ENCODE assay signal across 28 mouse cellular contexts in the genomic region with DNA sequence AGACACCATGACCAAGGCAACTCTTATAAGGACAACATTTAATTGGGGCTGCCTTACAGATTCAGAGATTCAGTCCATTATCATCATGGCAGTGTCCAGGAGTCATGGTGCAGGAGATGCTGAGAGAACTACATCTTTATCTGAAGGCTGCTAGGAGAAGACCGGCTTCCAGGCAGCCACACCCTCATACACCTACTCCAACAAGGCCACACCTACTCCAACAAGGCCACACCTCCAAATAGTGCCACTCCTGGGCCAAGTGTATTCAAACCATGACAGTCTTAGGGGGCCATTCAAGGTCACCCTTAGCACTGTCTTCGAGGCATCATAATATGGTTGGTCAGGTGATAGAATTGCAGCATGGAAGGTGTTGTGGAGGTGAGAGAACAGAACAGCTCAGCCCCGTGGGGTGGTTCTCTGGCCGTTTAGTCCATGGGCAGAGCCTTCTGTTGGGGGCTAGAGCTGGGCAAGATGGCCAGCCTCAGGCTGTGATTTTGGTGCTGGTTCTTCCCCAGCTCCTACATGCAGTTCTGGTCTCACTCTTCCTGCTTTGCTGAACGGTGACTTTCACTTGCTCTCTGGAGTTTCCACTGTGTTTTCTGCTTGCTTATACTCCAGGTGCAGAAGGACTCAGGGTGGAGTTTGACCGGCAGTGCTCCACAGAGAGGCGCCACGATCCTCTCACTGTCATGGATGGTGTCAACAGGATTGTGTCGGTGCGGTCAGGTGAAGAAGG. TPM values are rescaled to one million over a fixed set of nuclear protein-coding genes. Genes with fewer than 3 reads are reported as not detected.
DNase-seq lines count a peak whose midpoint lies in the region; ATAC-seq and TF ChIP-seq lines count a peak whose summit lies in the region.
"Had no signal": no experiment of that assay in that cellular context is flagged by ENCODE, and none has a peak within 500 bp of the region (broad histone marks: within the 10 kb centered on the region; RNA-seq: fewer than 3 reads in every experiment).

No protein-coding gene starts in this region.

- no peak for TF ChIP-seq POLR2A in heart, adult 2 months (IDR thresholded peaks at IDR 0.05; ENCODE audit: insufficient read depth, low read depth, low read length)

- no peak for TF ChIP-seq CTCF in heart, adult 2 months (IDR thresholded peaks at IDR 0.05)
- no peak for TF ChIP-seq CTCF in liver, postnatal 0 days (IDR thresholded peaks at IDR 0.05; ENCODE audit: low read depth)
- TF ChIP-seq CTCF in stomach, postnatal 0 days (IDR thresholded peaks at IDR 0.05; ENCODE audit: low read depth) = no peak

- no peak overlapping the region for H3K9ac ChIP-seq in heart, adult 2 months (ENCODE audit: low read depth, low read length)
- no peak overlapping the region for H3K9ac ChIP-seq in liver, embryonic 13.5 days
- no peak overlapping the region for H3K9ac ChIP-seq in liver, postnatal 0 days (replicated peaks)
- H3K9ac ChIP-seq in stomach, embryonic 15.5 days = no peak overlapping the region
- no peak overlapping the region for H3K9ac ChIP-seq in stomach, postnatal 0 days (ENCODE audit: low read length)
- H3K9ac ChIP-seq in liver, embryonic 16.5 days (ENCODE audit: low read depth, low read length) = no peak overlapping the region
- H3K9ac ChIP-seq: forebrain, embryonic 15.5 days; hindbrain, embryonic 12.5 days; hindbrain, embryonic 15.5 days had no signal

- peak; percentile 67 for ATAC-seq in liver, embryonic 13.5 days (ENCODE audit: low read depth)
- ATAC-seq in liver, postnatal 0 days = no peak
- 0 out of 2 replicates have a peak, but pooled peaks have one; percentile 10 for ATAC-seq in stomach, embryonic 15.5 days (ENCODE audit: insufficient read depth, low FRiP score, low read depth)
- ATAC-seq in stomach, postnatal 0 days (ENCODE audit: low FRiP score, low TSS enrichment) = no peak
- peak; percentile 16; the same call in 1 of the 2 replicates for ATAC-seq in liver, embryonic 16.5 days (ENCODE audit: low read depth)
- ATAC-seq: forebrain, embryonic 15.5 days had no signal

- H3K4me1 ChIP-seq in heart, adult 2 months (ENCODE audit: control insufficient read depth, insufficient read depth, low read length) = no peaks in the 10 kb centered on the region
- H3K4me1 ChIP-seq in liver, embryonic 13.5 days (replicated peaks) = no peaks in the 10 kb centered on the region; the same call in 1 of the 2 replicates
- no peaks in the 10 kb centered on the region for H3K4me1 ChIP-seq in liver, postnatal 0 days (ENCODE audit: insufficient read depth)
- H3K4me1 ChIP-seq in stomach, embryonic 15.5 days = no peaks in the 10 kb centered on the region
- H3K4me1 ChIP-seq in stomach, postnatal 0 days (replicated peaks; ENCODE audit: control insufficient read depth, insufficient read depth) = no peaks in the 10 kb centered on the region
- no peaks in the 10 kb centered on the region for H3K4me1 ChIP-seq in liver, embryonic 16.5 days (ENCODE audit: control insufficient read depth, low read depth, low read length)
- H3K4me1 ChIP-seq: forebrain, embryonic 15.5 days; hindbrain, embryonic 12.5 days; hindbrain, embryonic 15.5 days had no signal

- TF ChIP-seq EP300 in heart, adult 2 months (IDR thresholded peaks at IDR 0.05; ENCODE audit: insufficient read depth, low read depth, low read length) = no peak
- TF ChIP-seq EP300 in liver, postnatal 0 days (IDR thresholded peaks at IDR 0.05; ENCODE audit: low read depth) = no peak
- TF ChIP-seq EP300 in stomach, postnatal 0 days (optimal IDR thresholded peaks at IDR 0.05) = no peak

- H3K36me3 ChIP-seq in heart, adult 2 months (ENCODE audit: control insufficient read depth, insufficient read depth, low read length) = peaks cover 2% of the 10 kb centered on the region; the same call in 1 of the 2 replicates
- peaks cover 89% of the 10 kb centered on the region for H3K36me3 ChIP-seq in liver, embryonic 13.5 days
- peaks cover 78% of the 10 kb centered on the region for H3K36me3 ChIP-seq in liver, postnatal 0 days (replicated peaks; ENCODE audit: insufficient read depth, low read length)
- H3K36me3 ChIP-seq in stomach, embryonic 15.5 days = peaks cover 28% of the 10 kb centered on the region
- H3K36me3 ChIP-seq in stomach, postnatal 0 days (ENCODE audit: control insufficient read depth, insufficient read depth, low read length) = peaks cover 26% of the 10 kb centered on the region; the same call in 1 of the 2 replicates
- peaks cover 52% of the 10 kb centered on the region for H3K36me3 ChIP-seq in liver, embryonic 16.5 days (ENCODE audit: control insufficient read depth, insufficient read depth)

- peak; percentile 56 for DNase-seq in heart, adult 11 months
- DNase-seq in heart, adult 2 months = no peak
- DNase-seq in liver, embryonic 13.5 days = no peak
- no peak for DNase-seq in liver, postnatal 0 days
- no peak for DNase-seq in stomach, postnatal 0 days (ENCODE audit: low spot score)
- DNase-seq in cerebellum, adult 11 months = no peak
- DNase-seq: adrenal gland, adult 8-10 months; adrenal gland, postnatal 25 days; B cell, adult 2 months; cerebellum, adult 11-12 months; cerebellum, adult 8-10 months; cerebellum, postnatal 14 days; gastrocnemius, postnatal 25 days had no signal

- no peaks in the 10 kb centered on the region for H3K9me3 ChIP-seq in liver, embryonic 13.5 days (replicated peaks)
- no peaks in the 10 kb centered on the region for H3K9me3 ChIP-seq in liver, postnatal 0 days (ENCODE audit: low read length)
- H3K9me3 ChIP-seq in stomach, embryonic 15.5 days = no peaks in the 10 kb centered on the region
- no peaks in the 10 kb centered on the region for H3K9me3 ChIP-seq in stomach, postnatal 0 days (ENCODE audit: control insufficient read depth, low read length)
- H3K9me3 ChIP-seq in liver, embryonic 16.5 days (replicated peaks; ENCODE audit: control insufficient read depth, low read length) = no peaks in the 10 kb centered on the region
- H3K9me3 ChIP-seq: forebrain, embryonic 10.5 days; forebrain, embryonic 15.5 days; hindbrain, embryonic 12.5 days; hindbrain, embryonic 15.5 days had no signal

- intact Hi-C loops in heart, adult 2 months (cut with DNase I) = loop anchor here (10.0 kb wide), 1 partner anchor 267 kb away; no protein-coding TSS in a partner anchor

- no peaks in the 10 kb centered on the region for H3K79me2 ChIP-seq in heart, adult 2 months (replicated peaks; ENCODE audit: control insufficient read depth, insufficient read depth, low read length)

- 91% methylated on average over 10 of the region's 10 CpGs for WGBS in heart, adult 2 months
- WGBS in liver, embryonic 13.5 days (ENCODE audit: insufficient replicate concordance) = 82% methylated on average over 10 of the region's 10 CpGs
- WGBS in liver, postnatal 0 days (ENCODE audit: insufficient replicate concordance) = 89% methylated on average over 10 of the region's 10 CpGs
- WGBS in stomach, embryonic 15.5 days = 90% methylated on average over 10 of the region's 10 CpGs
- WGBS in stomach, postnatal 0 days = 90% methylated on average over 10 of the region's 10 CpGs
- 83% methylated on average over 10 of the region's 10 CpGs for WGBS in liver, embryonic 16.5 days (ENCODE audit: insufficient replicate concordance)

- no peak overlapping the region for H3K27ac ChIP-seq in heart, adult 2 months
- H3K27ac ChIP-seq in liver, embryonic 13.5 days = no peak overlapping the region
- no peak overlapping the region for H3K27ac ChIP-seq in liver, postnatal 0 days (ENCODE audit: low read depth)
- no peak overlapping the region for H3K27ac ChIP-seq in stomach, embryonic 15.5 days
- H3K27ac ChIP-seq in stomach, postnatal 0 days (replicated peaks) = no peak overlapping the region
- H3K27ac ChIP-seq in liver, embryonic 16.5 days (ENCODE audit: low read length) = no peak overlapping the region
- H3K27ac ChIP-seq: forebrain, embryonic 10.5 days; forebrain, embryonic 15.5 days; hindbrain, embryonic 12.5 days; hindbrain, embryonic 15.5 days had no signal

- H3K4me3 ChIP-seq in heart, adult 2 months = no peak overlapping the region
- no peak overlapping the region for H3K4me3 ChIP-seq in liver, embryonic 13.5 days (replicated peaks)
- H3K4me3 ChIP-seq in liver, postnatal 0 days (ENCODE audit: low read depth, low read length) = no peak overlapping the region
- H3K4me3 ChIP-seq in stomach, embryonic 15.5 days (replicated peaks) = no peak overlapping the region
- no peak overlapping the region for H3K4me3 ChIP-seq in stomach, postnatal 0 days (ENCODE audit: low read depth, low read length)
- no peak overlapping the region for H3K4me3 ChIP-seq in liver, embryonic 16.5 days (ENCODE audit: low read depth, low read length)
- H3K4me3 ChIP-seq: forebrain, embryonic 10.5 days; forebrain, embryonic 15.5 days; hindbrain, embryonic 12.5 days; hindbrain, embryonic 15.5 days had no signal

- no peak overlapping the region for H3K4me2 ChIP-seq in liver, embryonic 13.5 days
- no peak overlapping the region for H3K4me2 ChIP-seq in liver, postnatal 0 days (ENCODE audit: low read depth, low read length)
- H3K4me2 ChIP-seq in stomach, embryonic 15.5 days = no peak overlapping the region
- H3K4me2 ChIP-seq in stomach, postnatal 0 days (replicated peaks; ENCODE audit: low read depth) = no peak overlapping the region
- no peak overlapping the region for H3K4me2 ChIP-seq in liver, embryonic 16.5 days (ENCODE audit: low read depth, low read length)
- H3K4me2 ChIP-seq: forebrain, embryonic 15.5 days; heart, embryonic 11.5 days; hindbrain, embryonic 12.5 days; hindbrain, embryonic 15.5 days had no signal

- H3K27me3 ChIP-seq in heart, adult 2 months (ENCODE audit: control insufficient read depth, insufficient read depth, low read length) = no peaks in the 10 kb centered on the region
- no peaks in the 10 kb centered on the region for H3K27me3 ChIP-seq in liver, embryonic 13.5 days
- H3K27me3 ChIP-seq in liver, postnatal 0 days (ENCODE audit: insufficient read depth, low read length) = no peaks in the 10 kb centered on the region
- H3K27me3 ChIP-seq in stomach, embryonic 15.5 days (replicated peaks) = no peaks in the 10 kb centered on the region
- no peaks in the 10 kb centered on the region for H3K27me3 ChIP-seq in stomach, postnatal 0 days (ENCODE audit: control insufficient read depth, insufficient read depth, low read length)
- H3K27me3 ChIP-seq in liver, embryonic 16.5 days (ENCODE audit: control insufficient read depth, insufficient read depth, low read depth, low read length) = no peaks in the 10 kb centered on the region
- H3K27me3 ChIP-seq: forebrain, embryonic 15.5 days; hindbrain, embryonic 12.5 days; hindbrain, embryonic 15.5 days had no signal

RNA-seq across cellular contexts. Expression of a gene that starts 37.9 kb away (rescaled TPM):
- not detected for total RNA-seq in heart, adult 2 months (2021)
- not detected in 2 replicates for polyA plus RNA-seq in heart, adult 2 months (2012; rRNA removed)
- polyA plus RNA-seq in liver, embryonic 13.5 days (2015; fragmentation: Nextera tagmentation; extraction: Ambion mirVana) = not detected in 2 replicates
- polyA plus RNA-seq in liver, postnatal 0 days (2015; fragmentation: Nextera tagmentation; extraction: Ambion mirVana) = not detected in 2 replicates
- polyA plus RNA-seq in stomach, embryonic 15.5 days (2015; fragmentation: Nextera tagmentation; extraction: Ambion mirVana) = 0.09 and 0.14 TPM in 2 replicates
- 0.27 and 0.39 TPM in 2 replicates for polyA plus RNA-seq in stomach, postnatal 0 days (2015; fragmentation: Nextera tagmentation; extraction: Ambion mirVana)
- not detected in 2 replicates for polyA plus RNA-seq in liver, embryonic 16.5 days (2015; fragmentation: Nextera tagmentation; extraction: Ambion mirVana)
- total RNA-seq: gastrocnemius, adult 8-10 months; gastrocnemius, postnatal 25 days; heart, adult 8-10 months; heart, postnatal 25 days; hematopoietic stem cell, adult 5-6 weeks; MEL had no signal
- polyA plus RNA-seq: gonadal fat pad, adult 2 months; heart, embryonic 11.5 days; heart, embryonic 14.5 days; heart, postnatal 0 days had no signal

Comparison
In these comparisons a context has a peak if more than half of its experiments do, and no peak if none do; other contexts are left out.
1. ATAC-seq: peak in liver, embryonic 13.5 days (single experiment), stomach, embryonic 15.5 days (single experiment) and liver, embryonic 16.5 days (single experiment); none in liver, postnatal 0 days (single experiment) and stomach, postnatal 0 days (single experiment).